In the genomic region with DNA sequence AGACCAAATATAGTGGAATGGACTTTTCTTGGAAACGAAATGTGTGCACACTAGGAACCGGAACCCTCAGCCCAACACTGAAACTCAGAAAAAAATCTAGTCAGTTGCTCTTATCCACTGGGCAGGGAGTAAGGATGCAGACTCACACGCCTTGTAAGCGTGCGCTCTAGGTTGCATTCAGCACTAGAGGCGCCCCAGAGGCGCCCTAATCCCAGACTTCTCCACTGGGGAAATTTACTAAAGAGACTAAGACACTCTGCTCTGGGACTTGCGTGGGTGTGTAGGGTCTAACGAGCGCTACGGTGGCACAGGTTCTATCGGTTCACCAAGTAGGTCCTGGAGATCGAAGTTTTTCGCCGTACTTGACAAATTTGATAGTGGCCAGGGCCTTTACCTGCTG, we compare ENCODE assay signal across 8 mouse cellular contexts. TPM values are rescaled to one million over a fixed set of nuclear protein-coding genes. Genes with fewer than 3 reads are reported as not detected.
A peak's percentile ranks its signal among the peaks of the same experiment; 100 is the strongest.
DNase-seq lines count a peak whose midpoint lies in the region; ATAC-seq lines count a peak whose summit lies in the region.

No protein-coding gene starts in this region.

- H3K27ac ChIP-seq in kidney, embryonic 14.5 days (ENCODE audit: low read depth, low read length), result no peak overlapping the region
- H3K27ac ChIP-seq in forebrain, embryonic 13.5 days, result no peak overlapping the region
- no peak overlapping the region for H3K27ac ChIP-seq in limb, embryonic 13.5 days
- no peak overlapping the region for H3K27ac ChIP-seq in neural tube, embryonic 13.5 days (replicated peaks)

- H3K4me1 ChIP-seq in kidney, embryonic 14.5 days (ENCODE audit: control insufficient read depth, insufficient read depth, low read length), result peaks cover 12% of the 10 kb centered on the region
- H3K4me1 ChIP-seq in forebrain, embryonic 13.5 days, result peaks cover 58% of the 10 kb centered on the region
- peaks cover 47% of the 10 kb centered on the region for H3K4me1 ChIP-seq in limb, embryonic 13.5 days
- H3K4me1 ChIP-seq in neural tube, embryonic 13.5 days (replicated peaks), result peaks cover 72% of the 10 kb centered on the region

- peak; percentile 25; the same call in 1 of the 2 replicates for ATAC-seq in kidney, embryonic 14.5 days (ENCODE audit: low FRiP score, low TSS enrichment)
- peak; percentile 20 for ATAC-seq in forebrain, embryonic 13.5 days
- no peak for ATAC-seq in limb, embryonic 13.5 days (ENCODE audit: low FRiP score, low read depth)
- ATAC-seq in neural tube, embryonic 13.5 days (ENCODE audit: low read depth), result peak; percentile 30; the same call in 1 of the 2 replicates
- ATAC-seq in monocyte, adult 5-6 weeks (replicated peaks; ENCODE audit: insufficient number of reproducible peaks, low FRiP score, low TSS enrichment, poor library complexity, severe bottlenecking), result no peak

- H3K9me3 ChIP-seq in kidney, embryonic 14.5 days (ENCODE audit: control insufficient read depth, low read length), result no peaks in the 10 kb centered on the region
- H3K9me3 ChIP-seq in forebrain, embryonic 13.5 days (replicated peaks), result no peaks in the 10 kb centered on the region
- no peaks in the 10 kb centered on the region for H3K9me3 ChIP-seq in limb, embryonic 13.5 days
- no peaks in the 10 kb centered on the region for H3K9me3 ChIP-seq in neural tube, embryonic 13.5 days

- 2% methylated on average over 15 of the region's 15 CpGs for WGBS in kidney, embryonic 14.5 days
- WGBS in forebrain, embryonic 13.5 days, result 1% methylated on average over 15 of the region's 15 CpGs
- 6% methylated on average over 15 of the region's 15 CpGs for WGBS in limb, embryonic 13.5 days
- WGBS in neural tube, embryonic 13.5 days, result 2% methylated on average over 15 of the region's 15 CpGs

- peak overlapping the region; percentile 80 for H3K4me3 ChIP-seq in kidney, embryonic 14.5 days (ENCODE audit: low read length)
- H3K4me3 ChIP-seq in forebrain, embryonic 13.5 days, result peak overlapping the region; percentile 85
- peak overlapping the region; percentile 74 for H3K4me3 ChIP-seq in limb, embryonic 13.5 days
- H3K4me3 ChIP-seq in neural tube, embryonic 13.5 days, result peak overlapping the region; percentile 75

- H3K9ac ChIP-seq in kidney, embryonic 14.5 days (ENCODE audit: low read depth, low read length), result no peak overlapping the region
- no peak overlapping the region for H3K9ac ChIP-seq in forebrain, embryonic 13.5 days
- H3K9ac ChIP-seq in limb, embryonic 13.5 days, result no peak overlapping the region
- H3K9ac ChIP-seq in neural tube, embryonic 13.5 days, result peak overlapping the region; percentile 92

- H3K4me2 ChIP-seq in kidney, embryonic 14.5 days (replicated peaks; ENCODE audit: low read depth, low read length), result peak overlapping the region; percentile 99
- H3K4me2 ChIP-seq in forebrain, embryonic 13.5 days, result peak overlapping the region; percentile 94
- H3K4me2 ChIP-seq in limb, embryonic 13.5 days (replicated peaks), result peak overlapping the region; percentile 99
- peak overlapping the region; percentile 80 for H3K4me2 ChIP-seq in neural tube, embryonic 13.5 days

- no peak for DNase-seq in kidney, adult 8-10 months
- no peak for DNase-seq in yolk sac, embryonic 10.5 days (ENCODE audit: low spot score)
- no peak for DNase-seq in ovary, postnatal 10 days (ENCODE audit: low spot score)

- peaks cover 5% of the 10 kb centered on the region; the same call in 1 of the 2 replicates for H3K27me3 ChIP-seq in kidney, embryonic 14.5 days (ENCODE audit: control insufficient read depth, insufficient read depth, low read length)
- H3K27me3 ChIP-seq in forebrain, embryonic 13.5 days, result no peaks in the 10 kb centered on the region
- H3K27me3 ChIP-seq in limb, embryonic 13.5 days, result peaks cover 35% of the 10 kb centered on the region
- H3K27me3 ChIP-seq in neural tube, embryonic 13.5 days, result peaks cover 4% of the 10 kb centered on the region; the same call in 1 of the 2 replicates

- no peaks in the 10 kb centered on the region for H3K36me3 ChIP-seq in kidney, embryonic 14.5 days (ENCODE audit: control insufficient read depth, insufficient read depth, low read length)
- H3K36me3 ChIP-seq in forebrain, embryonic 13.5 days (ENCODE audit: poor library complexity, severe bottlenecking), result no peaks in the 10 kb centered on the region
- no peaks in the 10 kb centered on the region for H3K36me3 ChIP-seq in limb, embryonic 13.5 days
- no peaks in the 10 kb centered on the region for H3K36me3 ChIP-seq in neural tube, embryonic 13.5 days

RNA-seq across cellular contexts. Expression of a gene that starts 0.6 kb away (rescaled TPM):
- polyA plus RNA-seq in kidney, embryonic 14.5 days (2014; fragmentation: Nextera tagmentation; extraction: Ambion mirVana), result 10.9 and 16.1 TPM in 2 replicates
- 10.9 and 11.2 TPM in 2 replicates for polyA plus RNA-seq in forebrain, embryonic 13.5 days (2015; fragmentation: Nextera tagmentation; extraction: Ambion mirVana)
- 7.7 and 9.2 TPM in 2 replicates for polyA plus RNA-seq in limb, embryonic 13.5 days (2015; fragmentation: Nextera tagmentation; extraction: Ambion mirVana)
- 26.9 and 29.1 TPM in 2 replicates for polyA plus RNA-seq in neural tube, embryonic 13.5 days (2015; fragmentation: Nextera tagmentation; extraction: Ambion mirVana)
- total RNA-seq in monocyte, adult 5-6 weeks (2017), result not detected in 3 replicates

RNA-seq across cellular contexts. Expression of a gene that starts 19.4 kb away (rescaled TPM):
- 43.4 and 50.9 TPM in 2 replicates for polyA plus RNA-seq in kidney, embryonic 14.5 days (2014; fragmentation: Nextera tagmentation; extraction: Ambion mirVana)
- polyA plus RNA-seq in forebrain, embryonic 13.5 days (2015; fragmentation: Nextera tagmentation; extraction: Ambion mirVana), result 43.7 and 45.8 TPM in 2 replicates
- polyA plus RNA-seq in limb, embryonic 13.5 days (2015; fragmentation: Nextera tagmentation; extraction: Ambion mirVana), result 43.5 and 46.0 TPM in 2 replicates
- 34.3 and 35.5 TPM in 2 replicates for polyA plus RNA-seq in neural tube, embryonic 13.5 days (2015; fragmentation: Nextera tagmentation; extraction: Ambion mirVana)
- 19.0 to 30.5 TPM (median 26.8 TPM) in 3 replicates for total RNA-seq in monocyte, adult 5-6 weeks (2017)

RNA-seq across cellular contexts. Expression of a gene that starts 19.7 kb away (rescaled TPM):
- polyA plus RNA-seq in kidney, embryonic 14.5 days (2014; fragmentation: Nextera tagmentation; extraction: Ambion mirVana), result 6.6 and 8.7 TPM in 2 replicates
- polyA plus RNA-seq in forebrain, embryonic 13.5 days (2015; fragmentation: Nextera tagmentation; extraction: Ambion mirVana), result 15.3 and 16.0 TPM in 2 replicates
- 10.0 and 11.1 TPM in 2 replicates for polyA plus RNA-seq in limb, embryonic 13.5 days (2015; fragmentation: Nextera tagmentation; extraction: Ambion mirVana)
- polyA plus RNA-seq in neural tube, embryonic 13.5 days (2015; fragmentation: Nextera tagmentation; extraction: Ambion mirVana), result 15.4 and 16.0 TPM in 2 replicates
- 3.3 to 4.7 TPM (median 4.3 TPM) in 3 replicates for total RNA-seq in monocyte, adult 5-6 weeks (2017)

RNA-seq across cellular contexts. Expression of a gene that starts 41.1 kb away (rescaled TPM):
- polyA plus RNA-seq in kidney, embryonic 14.5 days (2014; fragmentation: Nextera tagmentation; extraction: Ambion mirVana), result 0.43 TPM in 1 of 2 replicates, not detected in the other
- polyA plus RNA-seq in forebrain, embryonic 13.5 days (2015; fragmentation: Nextera tagmentation; extraction: Ambion mirVana), result 0.39 and 1.1 TPM in 2 replicates
- polyA plus RNA-seq in limb, embryonic 13.5 days (2015; fragmentation: Nextera tagmentation; extraction: Ambion mirVana), result 0.64 TPM in 1 of 2 replicates, not detected in the other
- 0.70 TPM in 1 of 2 replicates, not detected in the other for polyA plus RNA-seq in neural tube, embryonic 13.5 days (2015; fragmentation: Nextera tagmentation; extraction: Ambion mirVana)
- 2.5 TPM in 1 of 3 replicates, not detected in the others for total RNA-seq in monocyte, adult 5-6 weeks (2017)

RNA-seq across cellular contexts. Expression of a gene that starts 45.1 kb away (rescaled TPM):
- 0.60 and 1.2 TPM in 2 replicates for polyA plus RNA-seq in kidney, embryonic 14.5 days (2014; fragmentation: Nextera tagmentation; extraction: Ambion mirVana)
- 0.43 and 0.57 TPM in 2 replicates for polyA plus RNA-seq in forebrain, embryonic 13.5 days (2015; fragmentation: Nextera tagmentation; extraction: Ambion mirVana)
- polyA plus RNA-seq in limb, embryonic 13.5 days (2015; fragmentation: Nextera tagmentation; extraction: Ambion mirVana), result 0.31 and 0.61 TPM in 2 replicates
- 0.39 and 0.82 TPM in 2 replicates for polyA plus RNA-seq in neural tube, embryonic 13.5 days (2015; fragmentation: Nextera tagmentation; extraction: Ambion mirVana)
- total RNA-seq in monocyte, adult 5-6 weeks (2017), result 0.11 TPM in 1 of 3 replicates, not detected in the others

Comparison
In these comparisons a context has a peak if more than half of its experiments do, and no peak if none do; other contexts are left out.
1. ATAC-seq: peak in kidney, embryonic 14.5 days (single experiment), forebrain, embryonic 13.5 days (single experiment) and neural tube, embryonic 13.5 days (single experiment); none in limb, embryonic 13.5 days (single experiment) and monocyte, adult 5-6 weeks (single experiment).
2. Peak in every context shown above with its lines, with median percentiles within 50 percentile points of each other: H3K4me2 ChIP-seq and H3K4me3 ChIP-seq.